ENCODE assay signal across 8 mouse cellular contexts in the genomic region with DNA sequence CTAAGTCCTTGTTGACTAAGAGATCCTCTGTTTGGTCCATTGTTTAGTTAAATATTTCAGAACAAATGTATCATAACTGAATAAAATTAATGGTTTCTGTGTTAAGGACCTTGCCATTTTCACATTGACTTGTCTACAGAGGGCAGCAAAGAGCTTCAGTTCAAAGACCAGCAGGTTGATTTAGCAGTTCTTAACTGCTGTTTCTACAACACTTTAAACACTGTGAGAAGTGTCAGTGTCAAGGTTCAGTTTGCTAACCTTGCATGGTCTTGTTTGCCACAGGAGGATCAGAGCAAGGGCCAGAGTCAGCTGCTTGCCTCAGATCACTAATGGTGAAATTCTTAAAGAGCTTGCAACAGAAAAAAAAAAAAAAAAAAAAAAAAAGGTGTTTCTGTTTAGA.
DNase-seq lines count a peak whose midpoint lies in the region; TF ChIP-seq lines count a peak whose summit lies in the region.

No protein-coding gene starts in this region.

- no peak overlapping the region for H3K27ac ChIP-seq in heart, adult 2 months
- no peak overlapping the region for H3K27ac ChIP-seq in cortical plate, adult 2 months (ENCODE audit: insufficient read depth, low read length)

- no peaks in the 10 kb centered on the region for H3K9me3 ChIP-seq in E14TG2a.4 (ENCODE audit: low read length)

- H3K36me3 ChIP-seq in heart, adult 2 months (ENCODE audit: control insufficient read depth, insufficient read depth, low read length): no peaks in the 10 kb centered on the region
- no peaks in the 10 kb centered on the region for H3K36me3 ChIP-seq in E14TG2a.4 (ENCODE audit: insufficient read depth, low read length)

- no peaks in the 10 kb centered on the region for H3K79me2 ChIP-seq in heart, adult 2 months (replicated peaks; ENCODE audit: control insufficient read depth, insufficient read depth, low read length)

- TF ChIP-seq POLR2A in heart, adult 2 months (IDR thresholded peaks at IDR 0.05; ENCODE audit: insufficient read depth, low read depth, low read length): no peak
- TF ChIP-seq POLR2A in cortical plate, adult 2 months (IDR thresholded peaks at IDR 0.05; ENCODE audit: extremely low read depth, insufficient read depth, low read length): no peak

- H3K9ac ChIP-seq in heart, adult 2 months (ENCODE audit: low read depth, low read length): no peak overlapping the region

- no peak for TF ChIP-seq EP300 in heart, adult 2 months (IDR thresholded peaks at IDR 0.05; ENCODE audit: insufficient read depth, low read depth, low read length)

- TF ChIP-seq CTCF in heart, adult 2 months (IDR thresholded peaks at IDR 0.05): peak; percentile 66
- peak; percentile 23; the same call in 1 of the 2 replicates for TF ChIP-seq CTCF in E14TG2a.4 (conservative IDR thresholded peaks at IDR 0.05; ENCODE audit: low read length)
- peak; percentile 41; the same call in 1 of the 2 replicates for TF ChIP-seq CTCF in cortical plate, adult 2 months (IDR thresholded peaks at IDR 0.05; ENCODE audit: extremely low read depth, insufficient read depth, low read length)

- intact Hi-C loops in heart, adult 2 months (cut with DNase I): loop anchor here (2.0 to 10.0 kb wide), 3 partner anchors 1113 to 1250 kb away; no protein-coding TSS in a partner anchor
- intact Hi-C loops in heart, postnatal 25 days (cut with DNase I): loop anchor here (5.0 to 10.0 kb wide), 2 partner anchors 1113 to 1180 kb away; no protein-coding TSS in a partner anchor
- intact Hi-C loops in gastrocnemius, postnatal 36 days (cut with DNase I): loop anchor here (5.0 kb wide), 1 partner anchor 1180 kb away; no protein-coding TSS in a partner anchor

- no peaks in the 10 kb centered on the region; the same call in 1 of the 2 replicates for H3K4me1 ChIP-seq in heart, adult 2 months (ENCODE audit: control insufficient read depth, insufficient read depth, low read length)
- H3K4me1 ChIP-seq in E14TG2a.4 (replicated peaks; ENCODE audit: low read depth, low read length): no peaks in the 10 kb centered on the region
- H3K4me1 ChIP-seq in cortical plate, adult 2 months (ENCODE audit: control insufficient read depth, insufficient read depth, low read length): peaks cover 2% of the 10 kb centered on the region

- H3K4me3 ChIP-seq in heart, adult 2 months: no peak overlapping the region
- H3K4me3 ChIP-seq in E14TG2a.4 (replicated peaks; ENCODE audit: low read length): no peak overlapping the region
- H3K4me3 ChIP-seq in cortical plate, adult 2 months (ENCODE audit: insufficient read depth, low read length): no peak overlapping the region

- H3K27me3 ChIP-seq in heart, adult 2 months (ENCODE audit: control insufficient read depth, insufficient read depth, low read length): no peaks in the 10 kb centered on the region
- H3K27me3 ChIP-seq in E14TG2a.4 (ENCODE audit: insufficient read depth, low read length): no peaks in the 10 kb centered on the region

- DNase-seq in heart, adult 2 months: no peak
- DNase-seq in heart, postnatal 25 days (ENCODE audit: low spot score): no peak
- DNase-seq in kidney, adult 8-10 months: peak; percentile 25 to 67
- peak; percentile 1 for DNase-seq in naive thymus-derived CD4-positive, alpha-beta T cell, adult 2 months (ENCODE audit: low read depth)
- no peak for DNase-seq in gastrocnemius, postnatal 36 days
- DNase-seq in layer of hippocampus, postnatal 36 days: no peak

Comparison
In these comparisons a context has a peak if more than half of its experiments do, and no peak if none do; other contexts are left out.
1. DNase-seq: peak in kidney, adult 8-10 months (2 of 2) and naive thymus-derived CD4-positive, alpha-beta T cell, adult 2 months (single experiment); none in heart, adult 2 months (0 of 2), heart, postnatal 25 days (single experiment), gastrocnemius, postnatal 36 days (0 of 2) and layer of hippocampus, postnatal 36 days (0 of 2).
2. Peak in every context shown above with its lines, with median percentiles within 50 percentile points of each other: CTCF ChIP-seq.